Mouse (Mus musculus) cerebellum, adult 8-10 months (tissue): ENCODE data around the gene Sapcd2.

Source experiments
- DNase-seq: peaks from one replicate; pipeline ENCODE4 v3.0.0; 2022

Gene Sapcd2

DNA sequence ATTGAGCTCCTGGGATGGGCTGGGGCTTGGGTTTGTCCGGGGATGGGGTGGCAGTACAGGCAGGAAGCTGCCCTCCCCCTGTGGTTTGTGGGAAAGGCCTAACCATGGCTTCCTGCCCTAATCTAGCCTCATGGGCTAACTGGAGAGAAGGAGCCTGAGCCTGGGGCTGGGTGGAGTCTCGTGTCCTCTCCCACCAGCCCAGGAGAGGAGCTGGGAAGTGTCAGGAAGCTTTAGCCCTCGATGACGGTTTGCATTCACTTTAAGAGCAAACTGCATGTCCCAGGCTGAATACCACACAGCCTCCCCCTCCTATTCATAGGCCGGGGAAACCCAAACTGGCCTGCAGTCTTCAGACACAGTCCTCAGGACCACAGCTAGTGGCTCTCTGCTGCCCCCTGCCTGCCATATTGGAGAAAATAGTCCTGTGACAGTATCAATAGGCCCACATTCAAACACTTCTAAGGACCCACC lies 54.6 kb downstream of the Sapcd2 start:
- peak; percentile 80 for DNase-seq

DNA sequence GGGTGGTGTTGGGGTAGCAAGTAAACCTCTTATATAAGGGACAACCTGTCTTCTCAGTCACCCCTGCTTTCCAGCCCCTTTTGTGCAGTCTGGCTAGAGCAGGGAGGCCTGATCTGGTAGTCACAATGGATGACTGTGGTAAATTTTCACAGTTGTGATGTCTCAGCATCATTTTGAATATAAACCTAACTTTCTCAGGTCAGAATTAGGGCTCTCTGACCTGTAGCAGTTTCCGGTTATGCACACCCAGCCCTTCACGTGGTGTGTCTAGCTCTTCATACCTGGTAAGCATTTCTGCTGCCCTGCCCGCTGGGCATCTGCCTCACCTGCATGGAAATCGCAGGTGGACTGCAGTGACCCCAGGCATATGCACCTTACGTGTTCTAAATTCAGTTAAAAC lies 55.1 kb downstream of the Sapcd2 start:
- no peak for DNase-seq
